Mouse (Mus musculus) heart, embryonic 15.5 days (tissue): Measurements from ENCODE around the gene Krtap1-4. TPM values are rescaled to one million over a fixed set of nuclear protein-coding genes. Genes with fewer than 3 reads are reported as not detected.

Source experiments
- ATAC-seq: fragments of 200-750 bp; cut with Nextera tagmentation; replicated peaks from 2 replicates; pipeline ENCODE4 v1.8.0; 2017; ENCODE audit warnings: low read depth, moderate TSS enrichment; ENCODE audit not compliant: insufficient number of reproducible peaks, insufficient read depth, low FRiP score
- H3K27ac ChIP-seq: fragments of 300-500 bp; sonication (generic); 2 replicates; pipeline ENCODE4 v1.5.1; 2015; ENCODE audit warnings: mild to moderate bottlenecking, inconsistent platforms
- H3K27me3 ChIP-seq: fragments of 300-500 bp; sonication (generic); 2 replicates; pipeline ENCODE4 v1.6.1; 2015; ENCODE audit warnings: inconsistent platforms
- H3K36me3 ChIP-seq: fragments of 300-500 bp; sonication (generic); 2 replicates; pipeline ENCODE4 v1.6.1; 2015; ENCODE audit warnings: mild to moderate bottlenecking, inconsistent platforms
- H3K4me1 ChIP-seq: fragments of 300-500 bp; sonication (generic); replicated peaks from 2 replicates; pipeline ENCODE4 v1.6.1; 2015; ENCODE audit warnings: inconsistent platforms
- H3K4me2 ChIP-seq: fragments of 300-500 bp; sonication (generic); 2 replicates; pipeline ENCODE4 v1.6.1; 2015; ENCODE audit warnings: inconsistent platforms, mild to moderate bottlenecking, moderate library complexity
- H3K4me3 ChIP-seq: fragments of 300-500 bp; sonication (generic); 2 replicates; pipeline ENCODE4 v1.5.1; 2015; ENCODE audit warnings: mild to moderate bottlenecking, inconsistent platforms
- H3K9ac ChIP-seq: fragments of 300-500 bp; sonication (generic); 2 replicates; pipeline ENCODE4 v1.6.1; 2015; ENCODE audit warnings: mild to moderate bottlenecking, inconsistent platforms
- H3K9me3 ChIP-seq: fragments of 300-500 bp; sonication (generic); replicated peaks from 2 replicates; pipeline ENCODE4 v1.6.1; 2016; ENCODE audit warnings: inconsistent platforms
- WGBS: fragments of 180-500 bp; shearing (Covaris S2); methylation state at CpG from one replicate; pipeline ENCODE4 v1.1.7; 2015; ENCODE audit warnings: mixed read lengths; 5-methylcytosine and 5-hydroxymethylcytosine counted together
- polyA plus RNA-seq: library from polyadenylated mRNA; unstranded; fragments of >200 nt; fragmentation: Nextera tagmentation; extraction: Ambion mirVana; gene quantifications from 2 replicates; pipeline ENCODE4 v1.2.1, GENCODE M21; 2015

The Krtap1-4 gene
- polyA plus RNA-seq, 1 experiment from 2014 or later = not detected

DNA sequence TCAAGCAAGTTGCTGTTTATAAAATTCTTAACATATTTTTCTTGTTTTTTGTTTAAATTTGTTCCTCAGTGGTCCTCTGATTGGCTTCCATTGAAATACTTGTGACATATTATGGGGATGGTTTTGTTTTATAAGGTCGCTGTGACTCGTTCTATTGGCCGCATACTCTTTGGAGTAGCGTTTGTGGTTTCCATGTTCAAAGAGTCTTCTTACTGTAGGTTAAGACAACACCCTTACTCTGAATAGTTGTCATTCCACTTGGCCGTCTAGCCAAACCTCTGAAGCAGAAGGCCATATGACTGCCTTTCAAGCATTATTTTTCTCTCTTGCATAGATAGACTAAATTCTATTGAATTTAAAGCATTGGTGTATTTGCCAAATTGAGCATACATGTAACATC is 2.4 kb downstream of the Krtap1-4 start:
- H3K9me3 ChIP-seq = no peaks in the 10 kb centered on the region
- 81% methylated on average over 5 of the region's 5 CpGs for WGBS
- H3K36me3 ChIP-seq = no peaks in the 10 kb centered on the region
- no peak overlapping the region for H3K4me2 ChIP-seq
- H3K9ac ChIP-seq = no peak overlapping the region
- H3K4me1 ChIP-seq = no peaks in the 10 kb centered on the region
- ATAC-seq = no peak
- no peak overlapping the region for H3K4me3 ChIP-seq
- H3K27ac ChIP-seq = no peak overlapping the region
- no peaks in the 10 kb centered on the region for H3K27me3 ChIP-seq

DNA sequence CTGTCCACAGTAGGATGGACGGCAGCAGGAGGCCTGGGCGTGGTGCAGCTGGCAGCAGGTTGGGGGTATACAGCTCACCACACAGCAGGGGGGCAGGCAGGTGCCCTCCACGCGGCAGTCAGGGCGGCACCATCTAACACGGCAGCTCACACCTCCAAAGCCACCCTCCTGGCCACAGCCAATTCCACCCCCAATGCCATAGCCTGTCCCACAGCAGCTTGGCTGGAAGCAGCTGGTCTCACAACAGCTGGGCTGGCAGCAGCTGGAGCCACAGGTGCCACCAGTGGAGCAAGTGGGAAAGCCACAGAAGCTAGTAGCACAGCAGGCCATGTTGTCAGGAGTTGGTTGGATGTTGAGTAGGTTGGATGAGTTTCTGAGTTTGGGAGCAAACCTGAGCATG is 2.8 kb downstream of the Krtap1-4 start, which contains the start of gene Krtap1-5:
TSS of gene Krtap1-5 (minus strand) at position 381 of the 400 bp plus-strand sequence.
- Histone ChIP-seq H3K27ac (no peak within 1 kb of the TSS), H3K27me3 (no peaks in the 10 kb centered on the region), H3K4me3 (no peak within 1 kb of the TSS), H3K36me3 (no peaks in the 10 kb centered on the region), H3K4me2 (no peak within 1 kb of the TSS), H3K9ac (no peak within 1 kb of the TSS), H3K4me1 (no peaks in the 10 kb centered on the region), H3K9me3 (no peaks in the 10 kb centered on the region)
- WGBS = 84% methylated on average over 6 of the region's 6 CpGs
- no peak for ATAC-seq

DNA sequence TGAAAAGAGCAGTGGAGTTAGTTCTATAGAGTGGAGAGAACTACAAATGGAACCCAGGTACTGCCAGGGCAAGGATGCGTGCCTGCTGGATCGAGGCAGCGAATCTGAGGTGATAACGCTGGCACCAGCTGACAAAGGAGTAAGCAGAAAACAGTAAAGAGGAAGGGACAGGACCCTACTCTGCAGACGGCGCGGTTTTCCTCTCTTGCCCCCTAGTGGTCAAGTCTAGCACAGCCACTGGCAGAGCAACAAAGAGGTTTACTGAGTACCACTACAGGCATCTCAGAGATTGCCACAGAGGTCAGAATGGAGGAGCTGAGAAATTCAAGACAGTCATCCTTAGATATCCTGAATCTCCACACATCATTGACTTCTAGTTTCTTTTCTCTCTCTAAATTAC is 9.3 kb downstream of the Krtap1-4 start:
- Histone ChIP-seq H3K27ac (no peak overlapping the region), H3K36me3 (no peaks in the 10 kb centered on the region), H3K9ac (no peak overlapping the region), H3K4me2 (peak overlapping the region; percentile 45), H3K27me3 (no peaks in the 10 kb centered on the region), H3K4me3 (no peak overlapping the region), H3K4me1 (no peaks in the 10 kb centered on the region), H3K9me3 (no peaks in the 10 kb centered on the region)
- WGBS = 3% methylated on average over 7 of the region's 7 CpGs
- no peak for ATAC-seq

DNA sequence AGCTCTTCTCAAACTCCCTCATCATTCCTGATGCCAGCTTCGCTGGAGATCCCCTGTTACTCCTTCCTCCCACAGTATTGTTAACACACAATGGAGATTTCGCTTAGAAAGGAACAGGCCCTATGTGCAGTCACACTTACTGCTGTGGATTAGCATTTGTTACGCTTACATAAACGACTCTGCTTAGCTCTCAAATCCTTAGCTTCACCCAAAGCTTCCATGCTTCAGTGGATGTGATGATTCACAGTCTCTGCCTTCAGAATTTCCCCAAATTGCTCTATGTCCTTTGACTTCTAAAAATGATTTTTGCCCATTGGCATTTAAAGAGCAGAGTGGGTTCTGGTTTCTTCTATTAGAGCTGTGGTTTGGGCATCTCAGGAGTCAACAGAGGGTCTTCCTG is 10.3 kb downstream of the Krtap1-4 start:
- Histone ChIP-seq H3K9me3 (no peaks in the 10 kb centered on the region), H3K27me3 (no peaks in the 10 kb centered on the region), H3K4me3 (no peak overlapping the region), H3K36me3 (no peaks in the 10 kb centered on the region), H3K9ac (no peak overlapping the region), H3K4me2 (no peak overlapping the region), H3K27ac (no peak overlapping the region), H3K4me1 (no peaks in the 10 kb centered on the region)
- ATAC-seq = no peak
- WGBS = 60% methylated on average over 4 of the region's 4 CpGs

DNA sequence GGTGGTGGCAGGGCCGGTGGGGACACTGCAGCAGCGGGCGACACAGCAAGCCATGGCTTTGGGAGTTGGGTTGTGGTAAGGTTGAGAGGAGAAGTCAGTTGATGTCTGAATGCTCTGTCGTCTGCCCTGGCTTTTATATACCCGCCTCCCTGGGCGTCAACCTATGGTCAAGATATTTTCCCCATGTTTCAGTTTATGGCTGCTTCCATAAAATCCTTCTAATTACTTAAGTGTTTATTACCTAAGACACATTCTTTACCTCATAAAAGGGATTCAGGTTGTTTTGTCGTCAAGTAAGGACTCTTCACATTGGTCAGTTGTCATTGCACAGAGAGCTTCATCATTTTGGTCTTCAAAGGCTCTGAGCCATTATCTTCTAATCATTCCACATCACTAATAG is 16.9 kb downstream of the Krtap1-4 start, which contains the start of gene Krtap3-1:
TSS of gene Krtap3-1 (minus strand) at position 101 of the 400 bp plus-strand sequence.
- H3K27ac ChIP-seq = no peak within 1 kb of the TSS
- no peak within 1 kb of the TSS for H3K9ac ChIP-seq
- WGBS = 88% methylated on average over 7 of the region's 7 CpGs
- H3K27me3 ChIP-seq = no peaks in the 10 kb centered on the region
- no peak within 1 kb of the TSS for H3K4me2 ChIP-seq
- no peak for ATAC-seq
- no peaks in the 10 kb centered on the region for H3K9me3 ChIP-seq
- H3K36me3 ChIP-seq = no peaks in the 10 kb centered on the region
- H3K4me3 ChIP-seq = no peak within 1 kb of the TSS
- H3K4me1 ChIP-seq = no peaks in the 10 kb centered on the region

DNA sequence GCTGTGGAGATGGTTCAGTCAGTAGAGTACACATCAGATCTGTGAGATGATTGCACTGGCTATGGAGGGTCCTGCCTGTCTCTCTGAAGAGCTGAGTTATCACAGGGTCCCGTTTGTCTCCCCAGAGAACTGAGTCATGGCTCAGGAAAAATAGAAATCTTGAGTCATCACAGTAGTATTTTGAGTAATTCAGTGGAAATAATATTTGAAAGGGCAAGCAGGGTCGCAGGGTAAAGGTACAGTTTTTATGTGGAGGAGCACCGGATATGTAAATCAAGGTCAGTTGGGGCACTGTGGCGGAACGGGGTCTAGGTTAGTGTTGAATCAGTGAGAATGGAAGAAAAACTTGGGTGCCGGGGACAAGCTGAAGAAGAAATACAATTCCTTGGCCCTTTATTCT is 20.9 kb downstream of the Krtap1-4 start:
- Histone ChIP-seq H3K4me2 (no peak overlapping the region), H3K27ac (no peak overlapping the region), H3K36me3 (no peaks in the 10 kb centered on the region), H3K4me3 (no peak overlapping the region), H3K9me3 (no peaks in the 10 kb centered on the region), H3K27me3 (no peaks in the 10 kb centered on the region), H3K4me1 (no peaks in the 10 kb centered on the region), H3K9ac (no peak overlapping the region)
- ATAC-seq = no peak
- whole genome bisulfite sequencing = 72% methylated on average over 6 of the region's 6 CpGs

DNA sequence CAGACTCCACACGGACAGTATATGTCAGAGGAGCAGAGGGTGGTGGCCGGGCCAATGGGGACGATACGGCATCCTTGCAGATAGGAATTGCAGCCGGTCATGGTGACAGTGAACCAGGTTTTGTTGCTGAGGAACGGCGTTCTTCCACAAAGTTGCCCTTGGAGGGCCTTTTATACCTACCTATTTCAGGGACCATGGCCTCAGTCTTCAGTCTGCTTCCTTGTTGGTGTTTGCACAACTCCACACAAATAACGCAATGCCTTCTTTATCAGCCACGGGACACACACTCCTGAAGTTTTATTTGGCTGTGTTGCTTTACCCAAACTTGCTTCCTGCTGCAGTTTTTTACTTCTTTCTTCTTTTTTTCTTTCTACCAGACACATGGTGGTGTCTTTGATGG is 24.1 kb downstream of the Krtap1-4 start, which contains the start of gene Gm11939:
TSS of gene Gm11939 (minus strand) at position 101 of the 400 bp plus-strand sequence.
- Histone ChIP-seq H3K4me1 (no peaks in the 10 kb centered on the region), H3K4me2 (no peak within 1 kb of the TSS), H3K9ac (no peak within 1 kb of the TSS), H3K9me3 (no peaks in the 10 kb centered on the region), H3K27ac (no peak within 1 kb of the TSS), H3K4me3 (no peak within 1 kb of the TSS), H3K27me3 (no peaks in the 10 kb centered on the region), H3K36me3 (no peaks in the 10 kb centered on the region)
- 79% methylated on average over 9 of the region's 9 CpGs for WGBS
- ATAC-seq = no peak

DNA sequence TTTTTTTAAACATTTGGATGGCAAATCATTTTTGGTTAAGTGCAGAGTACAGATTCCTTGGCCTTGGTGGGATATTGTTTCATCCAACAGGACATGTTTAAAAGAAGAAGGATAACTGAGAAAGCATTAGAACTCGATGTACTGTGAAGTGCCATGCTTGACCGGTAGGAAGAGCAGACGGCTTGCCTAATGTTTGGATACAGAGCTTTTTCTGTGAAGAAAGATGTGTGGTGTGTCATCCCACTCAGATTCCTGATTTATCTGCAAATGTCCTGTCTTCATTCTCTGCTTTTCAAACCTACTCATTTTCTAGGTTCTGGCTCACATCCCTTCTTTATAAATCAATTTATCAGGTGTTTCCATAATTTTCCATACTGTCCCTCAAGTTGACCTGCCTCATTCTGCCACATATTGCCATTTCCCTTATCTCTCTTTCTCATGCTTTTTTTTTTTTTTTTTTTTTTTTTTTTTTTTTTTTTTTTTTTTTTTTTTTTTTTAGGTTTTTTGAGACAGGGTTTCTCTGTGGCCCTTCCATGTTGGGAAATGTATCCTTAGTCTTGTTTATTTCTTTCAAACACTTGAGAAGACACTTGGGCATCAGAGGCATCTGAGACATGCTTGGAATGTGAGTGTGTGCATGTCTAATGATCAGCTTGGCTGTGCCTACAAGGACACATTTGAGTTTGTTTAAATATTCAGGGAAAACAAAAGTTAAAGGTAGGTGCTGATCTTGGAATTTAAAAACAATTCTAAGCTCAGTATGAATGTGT is 25.3 kb downstream of the Krtap1-4 start:
- no peak overlapping the region for H3K4me3 ChIP-seq
- no peak overlapping the region for H3K27ac ChIP-seq
- H3K4me1 ChIP-seq = no peaks in the 10 kb centered on the region
- no peak overlapping the region for H3K4me2 ChIP-seq
- no peak overlapping the region for H3K9ac ChIP-seq
- no peaks in the 10 kb centered on the region for H3K36me3 ChIP-seq
- H3K27me3 ChIP-seq = no peaks in the 10 kb centered on the region
- no peaks in the 10 kb centered on the region for H3K9me3 ChIP-seq
- ATAC-seq = no peak
- 73% methylated on average over 3 of the region's 3 CpGs for WGBS

DNA sequence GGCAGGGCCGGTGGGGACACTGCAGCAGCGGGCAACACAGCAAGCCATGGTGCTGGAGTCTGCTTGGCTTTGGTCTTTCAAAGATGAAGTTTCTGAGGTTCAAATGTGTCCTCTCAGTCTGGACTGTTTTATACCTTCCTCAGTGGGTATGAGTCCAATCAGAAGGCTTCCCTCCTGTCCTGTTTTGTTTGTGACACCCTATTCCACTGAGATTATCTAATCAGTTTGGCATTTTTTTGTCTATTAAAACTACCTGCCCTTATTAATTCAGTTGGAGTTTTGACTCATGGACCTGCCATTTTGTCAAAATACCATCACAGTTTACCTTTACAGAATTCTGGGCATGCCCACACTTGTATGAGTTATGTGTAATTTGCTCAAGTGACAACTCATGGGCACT is 26.7 kb downstream of the Krtap1-4 start, which contains the start of gene Krtap3-2:
TSS of gene Krtap3-2 (minus strand) at position 101 of the 400 bp plus-strand sequence.
- Histone ChIP-seq H3K27ac (no peak within 1 kb of the TSS), H3K4me1 (no peaks in the 10 kb centered on the region), H3K4me3 (no peak within 1 kb of the TSS), H3K4me2 (no peak within 1 kb of the TSS), H3K36me3 (no peaks in the 10 kb centered on the region), H3K9me3 (no peaks in the 10 kb centered on the region), H3K27me3 (no peaks in the 10 kb centered on the region), H3K9ac (no peak within 1 kb of the TSS)
- 47% methylated on average over 2 of the region's 2 CpGs for WGBS
- no peak for ATAC-seq

DNA sequence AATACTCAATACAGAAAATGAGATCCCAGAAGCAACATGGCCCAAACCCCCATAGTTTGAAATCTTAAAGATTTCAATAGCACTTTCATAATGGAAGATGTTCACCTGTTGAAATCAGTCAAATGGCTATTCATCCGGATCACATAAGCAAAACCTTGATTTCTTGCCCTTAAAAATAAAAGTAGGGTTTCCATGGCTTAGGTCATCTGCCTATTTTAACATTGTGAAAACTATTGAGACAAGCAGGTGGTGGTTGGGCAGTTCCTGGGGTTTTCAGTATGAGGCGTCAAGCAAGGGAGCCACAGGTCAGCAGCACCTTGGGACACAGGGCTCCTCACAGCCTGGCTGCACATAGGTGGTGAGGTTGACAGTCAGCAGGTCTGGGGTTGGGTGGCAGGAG is 27.3 kb downstream of the Krtap1-4 start:
- H3K9ac ChIP-seq = no peak overlapping the region
- WGBS = 74% methylated on average over 2 of the region's 2 CpGs
- no peak overlapping the region for H3K4me3 ChIP-seq
- no peaks in the 10 kb centered on the region for H3K4me1 ChIP-seq
- no peak overlapping the region for H3K27ac ChIP-seq
- no peak for ATAC-seq
- H3K4me2 ChIP-seq = no peak overlapping the region
- H3K27me3 ChIP-seq = no peaks in the 10 kb centered on the region
- H3K36me3 ChIP-seq = no peaks in the 10 kb centered on the region
- H3K9me3 ChIP-seq = no peaks in the 10 kb centered on the region

DNA sequence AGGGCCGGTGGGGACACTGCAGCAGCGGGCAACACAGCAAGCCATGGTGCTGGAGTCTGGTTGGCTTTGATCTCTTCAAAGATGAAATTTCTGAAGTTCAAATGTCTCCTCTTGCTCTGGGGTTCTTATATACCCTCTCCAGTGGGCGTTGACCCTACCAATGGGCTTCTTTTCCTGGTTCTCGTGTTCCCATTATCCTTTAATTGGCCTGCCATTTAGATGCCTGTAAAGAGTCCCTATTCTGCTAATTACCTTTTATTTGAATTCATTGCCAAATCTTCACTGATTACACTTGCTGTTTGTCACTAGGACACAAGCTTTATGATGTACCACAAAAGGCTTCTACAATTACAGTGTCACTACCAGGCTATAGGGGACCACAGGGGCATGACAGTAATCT is 32.7 kb downstream of the Krtap1-4 start, which contains the start of gene Krtap3-3:
TSS of gene Krtap3-3 (minus strand) at position 101 of the 400 bp plus-strand sequence.
- no peaks in the 10 kb centered on the region for H3K9me3 ChIP-seq
- H3K27ac ChIP-seq = no peak within 1 kb of the TSS
- no peaks in the 10 kb centered on the region for H3K27me3 ChIP-seq
- no peak within 1 kb of the TSS for H3K9ac ChIP-seq
- H3K36me3 ChIP-seq = no peaks in the 10 kb centered on the region
- no peak for ATAC-seq
- H3K4me1 ChIP-seq = no peaks in the 10 kb centered on the region
- no peak within 1 kb of the TSS for H3K4me2 ChIP-seq
- no peak within 1 kb of the TSS for H3K4me3 ChIP-seq
- 42% methylated on average over 4 of the region's 4 CpGs for WGBS

DNA sequence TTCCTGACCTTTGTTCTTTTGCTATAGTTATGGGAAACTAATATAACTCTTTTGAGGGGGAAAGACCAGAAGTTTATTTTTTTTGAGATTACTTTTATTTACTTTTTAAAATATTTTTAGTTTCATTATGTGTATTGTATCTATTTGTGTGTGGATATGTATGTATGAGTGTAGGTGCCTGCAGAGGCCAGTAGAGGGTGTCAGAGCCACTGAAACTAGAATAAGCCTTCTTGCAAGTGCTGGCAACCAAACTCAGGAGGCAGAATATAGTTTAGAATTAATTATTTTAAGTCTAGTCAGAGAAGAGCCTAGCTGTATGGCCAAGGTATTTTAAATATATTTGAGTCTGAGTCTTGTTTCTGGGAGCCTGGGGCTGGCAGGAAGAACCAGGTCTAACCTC is 35.6 kb downstream of the Krtap1-4 start:
- Histone ChIP-seq H3K4me1 (no peaks in the 10 kb centered on the region), H3K4me3 (no peak overlapping the region), H3K9me3 (no peaks in the 10 kb centered on the region), H3K36me3 (no peaks in the 10 kb centered on the region), H3K9ac (no peak overlapping the region), H3K4me2 (no peak overlapping the region), H3K27me3 (no peaks in the 10 kb centered on the region), H3K27ac (no peak overlapping the region)
- no peak for ATAC-seq
